Mouse (Mus musculus) monocyte, adult 5-6 weeks (primary cell): Measurements from ENCODE around the gene Lbhd2. TPM values are rescaled to one million over a fixed set of nuclear protein-coding genes. Genes with fewer than 3 reads are reported as not detected.

Source experiments
- ATAC-seq: fragments of 153-309, 156-312 bp; replicated peaks from 2 replicates; pipeline ENCODE4 v1.8.0; 2017; ENCODE audit warnings: mild to moderate bottlenecking; ENCODE audit not compliant: low TSS enrichment, insufficient number of reproducible peaks, severe bottlenecking, poor library complexity, low FRiP score
- total RNA-seq: library from RNA; stranded (forward); fragments of 200-1000, 200-491, 200-594 nt; gene quantifications from 3 replicates; pipeline ENCODE4 v1.2.3, GENCODE M21; 2017

Lbhd2 gene
- total RNA-seq, 1 experiment from 2014 or later, result not detected

GRCm38 (mm10) chr12:111443921-111444831 lies 37.6 kb downstream of the Lbhd2 start:
- no peak for ATAC-seq

GRCm38 (mm10) chr12:111445161-111445889 lies 38.7 kb downstream of the Lbhd2 start:
- ATAC-seq, result no peak

- ATAC-seq, result no peak
Measured at GRCm38 (mm10) chr12:111445890-111446613, 39.4 kb downstream of the Lbhd2 start.

- no peak for ATAC-seq
Measured at GRCm38 (mm10) chr12:111446745-111447144, 40.1 kb downstream of the Lbhd2 start.

- ATAC-seq, result no peak
Measured at GRCm38 (mm10) chr12:111447350-111447749, 40.7 kb downstream of the Lbhd2 start.

GRCm38 (mm10) chr12:111447898-111448760 lies 41.5 kb downstream of the Lbhd2 start:
- no peak for ATAC-seq

- no peak for ATAC-seq
Measured at GRCm38 (mm10) chr12:111448931-111449705, 42.5 kb downstream of the Lbhd2 start.

- ATAC-seq, result no peak
Measured at GRCm38 (mm10) chr12:111450359-111450758, 43.8 kb downstream of the Lbhd2 start.

- no peak for ATAC-seq
Measured at GRCm38 (mm10) chr12:111451561-111451960, 45.0 kb downstream of the Lbhd2 start.

GRCm38 (mm10) chr12:111454021-111454420 lies 47.4 kb downstream of the Lbhd2 start:
- no peak for ATAC-seq

GRCm38 (mm10) chr12:111454543-111455280 lies 48.1 kb downstream of the Lbhd2 start:
- ATAC-seq, result no peak

GRCm38 (mm10) chr12:111455311-111455846 lies 48.8 kb downstream of the Lbhd2 start:
- no peak for ATAC-seq

GRCm38 (mm10) chr12:111455860-111456259 lies 49.3 kb downstream of the Lbhd2 start:
- ATAC-seq, result no peak

GRCm38 (mm10) chr12:111457742-111458141 lies 51.1 kb downstream of the Lbhd2 start:
- ATAC-seq, result no peak
